Mouse (Mus musculus): ENCODE results near the gene Ttc24.

Gene Ttc24

DNA sequence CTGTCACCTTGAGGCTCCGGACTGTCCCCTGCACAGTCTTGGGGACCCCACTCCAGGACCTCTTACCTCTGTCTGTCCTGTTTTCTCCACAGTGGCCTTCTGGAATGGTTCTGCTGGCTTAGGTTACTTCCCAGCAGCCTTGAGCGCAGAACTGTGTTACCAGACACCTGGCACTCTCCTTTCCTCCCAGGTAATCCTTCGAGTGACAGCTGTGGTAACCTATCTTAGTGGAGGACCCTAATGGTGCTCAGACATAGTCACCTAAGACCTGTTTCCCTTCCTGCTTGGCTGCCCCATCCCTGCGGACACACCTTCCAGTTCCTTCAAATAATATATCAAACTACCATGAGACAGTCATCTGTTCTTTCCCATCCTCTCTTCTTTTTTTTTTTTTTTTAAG is at the start of gene Ttc24:
Gene Ttc24 (minus strand): TSS at position 101 of the 400 bp plus-strand sequence.
- no peak for DNase-seq (ENCODE audit: low spot score)

DNA sequence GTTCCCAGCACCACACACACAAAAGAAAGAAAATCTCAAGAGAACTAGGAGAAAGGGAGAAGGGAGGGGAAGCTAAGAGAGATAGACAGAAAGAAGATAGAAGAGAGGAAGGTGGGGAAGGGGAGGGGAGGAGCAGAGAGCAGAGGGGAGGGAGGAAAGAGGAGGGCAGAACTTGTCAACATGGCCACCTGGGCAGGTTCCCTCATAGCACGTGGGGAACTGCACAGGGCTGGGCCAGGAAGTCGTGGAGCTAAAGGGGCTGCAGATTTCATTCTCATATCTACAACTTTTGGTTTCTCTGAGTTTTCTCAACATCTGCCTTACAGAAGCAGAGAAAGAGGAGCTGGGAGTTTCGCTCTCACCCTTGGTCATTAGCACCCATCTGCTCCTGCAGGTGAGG is 49.5 kb upstream of the Ttc24 start:
- DNase-seq (ENCODE audit: low spot score), result no peak

DNA sequence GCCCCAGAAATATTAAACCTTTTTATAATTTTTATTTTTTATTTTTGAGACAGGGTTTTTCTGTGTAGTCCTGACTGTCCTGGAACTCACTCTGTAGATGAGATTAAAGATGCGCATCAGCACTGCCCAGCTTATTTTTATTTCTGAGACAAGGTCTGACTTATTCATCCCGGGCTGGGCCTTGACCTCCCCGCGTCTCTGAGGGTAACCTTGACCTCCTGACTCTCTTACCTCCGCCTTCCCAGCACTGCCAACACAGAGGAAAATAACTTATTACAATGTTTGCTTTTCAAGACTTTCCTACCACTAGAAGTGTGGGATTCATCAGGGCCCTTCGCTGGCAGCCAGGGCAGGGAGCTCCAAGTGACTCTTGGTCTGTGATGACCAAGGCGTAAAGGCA is 48.1 kb upstream of the Ttc24 start:
- DNase-seq (ENCODE audit: low spot score), result no peak

DNA sequence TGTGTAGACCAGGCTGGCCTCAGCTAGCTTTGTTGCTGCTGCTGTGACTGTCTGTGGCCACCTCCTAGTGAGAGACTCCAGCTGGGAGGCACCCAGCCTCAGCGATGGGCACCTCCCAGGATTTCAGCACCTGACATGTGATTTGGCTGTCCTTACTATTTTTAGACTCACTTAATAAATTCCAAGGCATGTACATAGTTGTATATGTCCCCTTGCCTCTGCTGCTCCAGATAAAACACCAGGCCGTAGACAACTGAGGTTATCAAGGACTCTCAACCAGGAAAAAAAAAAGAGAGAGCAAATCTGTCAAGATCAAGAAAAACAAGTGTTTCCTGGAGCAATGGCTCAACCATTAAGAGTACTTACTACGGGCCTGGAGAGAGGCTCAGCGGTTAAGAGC is 47.1 kb upstream of the Ttc24 start:
- DNase-seq (ENCODE audit: low spot score), result no peak

DNA sequence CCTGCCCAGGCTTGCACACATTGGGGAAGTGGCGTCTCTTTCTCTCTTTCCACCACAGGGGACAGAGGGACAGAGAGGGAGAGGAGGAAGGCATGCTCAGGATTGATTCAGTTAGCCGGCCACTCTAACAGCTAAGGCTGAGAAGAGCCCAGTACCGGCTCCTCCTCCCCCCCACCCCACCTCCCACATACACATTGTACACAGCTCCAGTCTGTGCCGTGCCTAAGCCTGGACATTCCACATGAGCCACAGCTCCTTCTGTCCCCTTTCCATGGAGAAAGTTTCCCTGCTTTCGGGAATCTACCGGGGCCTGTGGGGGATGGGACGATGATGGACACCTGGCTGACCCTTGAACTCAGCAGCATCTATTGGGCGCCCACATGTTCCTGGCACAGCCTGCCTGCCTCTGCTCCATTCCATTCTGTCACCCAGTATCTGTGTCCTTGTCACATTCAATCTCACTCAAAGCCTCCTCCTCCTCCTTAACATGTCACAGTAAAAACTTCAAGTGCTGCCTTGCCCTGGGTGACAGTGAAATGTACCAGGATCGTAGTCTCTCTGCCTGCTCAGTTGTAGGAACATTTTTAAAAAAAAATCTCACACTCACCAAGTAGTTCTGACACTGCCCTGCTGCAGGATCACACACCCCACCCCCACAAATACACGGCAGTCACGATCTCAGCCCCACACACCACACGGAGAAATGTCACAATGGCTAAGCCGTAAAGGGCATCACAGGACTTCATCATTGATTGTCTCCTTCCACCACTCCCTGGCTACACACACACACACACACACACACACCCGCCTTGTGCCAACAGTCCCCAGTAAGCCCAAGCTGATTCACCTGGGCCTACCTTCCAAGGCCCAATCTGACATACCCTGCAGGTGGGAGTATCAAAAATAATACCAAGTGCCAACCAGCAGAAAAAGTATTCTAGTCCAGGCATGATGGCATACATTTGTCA is 43.3 kb upstream of the Ttc24 start:
- DNase-seq (ENCODE audit: low spot score), result no peak

DNA sequence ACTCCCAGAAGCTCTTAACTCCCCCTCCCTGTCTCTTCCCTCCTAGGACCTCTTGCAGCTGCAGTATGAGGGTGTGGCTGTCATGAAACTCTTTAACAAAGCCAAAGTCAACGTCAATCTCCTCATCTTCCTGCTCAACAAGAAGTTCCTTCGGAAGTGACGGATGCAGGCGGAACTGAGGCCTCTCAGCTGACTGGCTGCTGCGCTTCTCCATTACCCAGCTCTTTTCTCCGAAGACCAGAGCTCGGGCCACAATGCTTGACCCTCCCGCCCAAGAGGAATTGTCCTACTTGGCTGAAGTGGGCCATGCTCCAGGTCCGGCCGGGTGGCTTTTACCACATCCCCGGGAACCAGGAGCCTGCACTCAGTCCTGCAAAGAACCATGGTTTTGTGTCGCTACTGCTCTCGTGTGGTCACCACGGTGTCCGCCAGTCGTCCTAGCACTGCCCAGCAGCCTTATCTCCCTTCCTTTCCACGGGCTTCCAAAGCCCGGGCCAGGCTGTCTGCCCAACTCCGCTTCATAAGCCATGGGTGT is 42.1 kb upstream of the Ttc24 start:
- DNase-seq (ENCODE audit: low spot score), result no peak

DNA sequence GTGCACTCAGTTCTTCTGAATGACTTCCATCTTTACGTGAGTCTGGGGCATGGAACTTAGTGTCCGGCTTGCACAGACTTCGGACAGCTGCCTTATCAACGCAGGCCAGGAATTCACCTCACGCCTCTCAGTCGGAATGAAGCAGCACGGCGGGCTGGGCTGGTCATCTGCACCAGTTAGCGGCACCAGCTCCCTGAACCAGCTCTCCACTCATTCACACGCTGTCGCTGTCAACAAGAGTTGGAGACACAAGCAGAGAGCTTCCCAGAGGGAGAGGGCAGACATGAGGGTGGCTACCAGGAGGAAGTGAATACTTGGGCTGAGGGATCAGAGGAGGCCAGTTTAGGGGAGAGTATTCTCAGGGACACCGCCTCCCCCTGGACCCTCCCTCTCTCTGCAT is 36.3 kb upstream of the Ttc24 start:
- no peak for DNase-seq (ENCODE audit: low spot score)

DNA sequence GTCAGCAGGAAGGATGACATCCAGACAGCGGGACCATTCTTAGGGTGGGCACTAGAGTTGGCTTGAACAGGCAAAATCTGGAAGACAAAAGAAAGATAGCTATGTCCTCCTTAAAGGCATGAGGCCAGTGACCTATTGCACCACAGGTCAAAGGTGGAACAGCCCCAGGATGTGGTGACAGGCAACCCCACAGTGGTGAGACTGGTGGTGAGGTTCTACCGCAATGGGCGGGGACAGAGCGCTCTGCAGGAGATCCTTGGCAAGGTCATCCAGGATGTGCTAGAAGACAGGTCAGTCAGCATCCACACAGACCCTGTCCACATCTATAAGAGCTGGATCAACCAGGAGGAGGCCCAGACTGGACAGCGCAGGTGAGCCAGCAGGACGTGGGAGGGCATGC is 31.0 kb upstream of the Ttc24 start:
- DNase-seq (ENCODE audit: low spot score), result no peak

DNA sequence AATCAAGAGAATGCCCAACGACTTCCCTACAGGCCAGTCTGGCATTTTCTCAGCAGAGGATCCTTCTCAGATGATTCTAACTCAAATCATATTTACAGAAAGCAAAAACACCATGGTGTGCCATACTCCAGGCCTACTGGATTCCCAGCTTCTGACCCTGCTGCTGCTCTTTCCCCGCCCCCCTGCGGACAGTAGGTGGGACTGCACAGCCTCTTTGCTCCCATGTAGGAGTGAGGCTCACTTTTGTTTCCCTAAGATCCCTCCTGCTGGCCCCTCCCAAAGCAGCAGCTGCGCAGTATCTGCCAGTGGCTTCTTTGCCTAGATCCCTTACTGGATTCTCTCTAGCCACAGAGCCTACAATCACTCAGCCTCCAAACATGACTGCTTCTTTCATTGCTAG is 28.0 kb upstream of the Ttc24 start:
- no peak for DNase-seq (ENCODE audit: low spot score)

DNA sequence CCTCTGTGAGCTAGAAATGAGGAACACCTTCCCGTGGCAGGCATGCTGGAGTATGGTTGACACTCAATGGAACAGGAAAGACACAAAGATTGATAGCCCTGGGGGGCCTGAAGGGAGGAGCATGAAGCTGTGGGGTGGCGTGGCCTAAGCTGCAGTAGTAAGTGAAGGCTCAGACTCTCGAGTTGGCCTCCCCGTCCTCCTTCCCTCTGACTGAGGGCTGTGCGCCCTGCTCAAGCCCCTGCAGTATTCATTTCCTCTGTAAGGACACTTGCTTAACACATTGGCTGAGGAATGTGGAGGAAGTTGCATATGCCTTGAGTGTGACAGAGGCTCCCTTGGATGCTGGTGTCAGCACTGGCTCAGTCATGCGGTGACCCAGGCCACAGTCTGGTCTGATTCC is 24.5 kb upstream of the Ttc24 start:
- DNase-seq (ENCODE audit: low spot score), result peak; percentile 40

DNA sequence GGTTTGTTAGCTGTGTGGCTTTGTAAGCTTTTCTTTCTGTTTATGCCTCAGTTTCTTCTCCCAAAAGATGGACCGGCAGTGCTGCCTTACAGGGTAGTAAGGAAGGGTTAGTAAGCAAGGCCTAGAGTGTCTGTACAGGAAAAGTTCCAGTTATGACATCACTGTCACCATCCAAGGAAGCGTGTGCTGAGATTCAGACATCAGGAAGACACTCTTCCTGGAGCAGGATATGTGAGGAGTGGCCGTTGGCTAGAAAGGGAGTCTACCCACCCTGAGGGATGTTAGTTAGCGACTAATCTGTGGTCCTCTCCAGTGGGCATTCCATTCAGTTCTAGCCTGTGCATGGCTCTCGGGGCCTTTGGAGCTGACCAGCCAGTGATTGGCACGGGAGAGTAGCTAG is 24.1 kb upstream of the Ttc24 start:
- no peak for DNase-seq (ENCODE audit: low spot score)

DNA sequence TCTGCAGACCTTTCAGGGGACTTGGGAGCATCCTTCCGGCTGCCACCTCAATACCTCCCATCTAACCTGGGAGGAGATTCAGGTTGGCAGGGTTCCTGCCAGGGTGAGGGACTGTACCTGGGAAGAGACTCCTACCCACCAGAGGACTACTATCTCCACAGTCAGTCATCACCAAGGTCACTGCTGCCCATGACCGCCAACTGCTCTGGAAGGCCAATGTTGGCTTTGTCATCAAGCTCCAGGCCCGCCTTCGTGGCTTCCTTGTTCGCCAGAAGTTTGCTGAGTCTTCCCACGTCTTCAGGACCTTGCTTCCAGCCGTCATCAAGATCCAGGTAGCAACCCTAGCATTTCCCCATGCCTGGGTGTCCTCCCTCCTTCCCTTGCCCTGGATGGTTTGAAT is 23.6 kb upstream of the Ttc24 start:
- no peak for DNase-seq (ENCODE audit: low spot score)

DNA sequence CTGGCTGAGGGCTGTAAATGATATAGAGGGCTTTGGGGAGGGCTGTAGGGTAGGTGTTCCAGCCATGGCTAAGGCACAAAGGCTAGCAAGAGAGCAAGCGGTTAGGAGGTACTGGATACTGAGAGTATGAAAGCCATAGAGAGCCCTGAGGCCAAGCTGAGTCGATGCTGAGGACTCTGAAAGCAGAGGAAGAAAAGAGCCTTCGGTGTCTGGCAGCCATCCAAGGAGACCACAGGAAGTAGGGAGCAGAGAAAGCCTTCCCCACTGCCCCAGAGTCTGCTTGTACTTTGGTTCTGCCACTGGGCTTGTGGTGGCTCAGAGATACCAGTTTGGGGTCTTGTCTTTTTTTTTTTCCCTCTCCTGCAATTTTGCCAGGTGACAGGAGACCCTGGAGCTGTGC is 22.1 kb upstream of the Ttc24 start:
- peak; percentile 32 for DNase-seq (ENCODE audit: low spot score)

DNA sequence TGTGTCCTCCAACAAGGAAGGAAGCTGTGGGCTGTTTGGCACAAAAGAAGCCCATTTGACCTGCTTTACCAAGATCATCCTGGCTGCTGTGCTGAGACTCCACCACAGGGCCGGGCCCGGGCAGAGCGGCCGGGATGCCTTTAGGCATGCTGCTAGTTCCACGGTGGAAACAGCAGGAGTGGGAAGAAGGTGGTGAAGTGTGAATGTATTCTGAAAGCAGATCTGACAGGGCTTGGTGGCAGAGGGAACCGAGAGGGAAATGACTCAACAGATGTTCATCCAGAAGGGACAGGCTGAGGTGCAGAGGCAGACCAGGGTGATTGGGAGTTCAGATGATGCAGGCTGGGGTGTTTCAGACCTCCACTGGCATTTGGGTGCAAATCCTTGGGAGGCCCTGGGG is 19.6 kb upstream of the Ttc24 start:
- DNase-seq (ENCODE audit: low spot score), result no peak

DNA sequence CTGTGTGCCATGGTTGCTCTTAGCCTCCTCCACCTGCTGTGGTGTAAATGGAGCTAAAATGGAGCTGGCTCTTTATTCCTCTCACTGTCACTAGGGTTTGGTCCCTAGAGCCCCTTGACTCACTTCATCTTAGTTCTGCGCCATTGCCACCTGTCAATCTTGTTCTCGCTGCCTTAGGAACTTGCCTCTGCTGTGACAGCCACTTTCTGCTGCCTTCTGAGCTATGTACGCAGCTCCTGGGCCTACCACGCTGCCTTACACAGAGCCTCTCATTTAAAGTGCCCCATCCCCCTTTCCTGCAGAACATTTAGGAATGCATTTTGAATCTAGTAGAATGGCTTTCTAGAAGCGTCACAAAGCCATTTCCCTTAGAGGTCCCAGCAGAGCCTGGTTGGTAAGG is 16.0 kb upstream of the Ttc24 start:
- no peak for DNase-seq (ENCODE audit: low spot score)

DNA sequence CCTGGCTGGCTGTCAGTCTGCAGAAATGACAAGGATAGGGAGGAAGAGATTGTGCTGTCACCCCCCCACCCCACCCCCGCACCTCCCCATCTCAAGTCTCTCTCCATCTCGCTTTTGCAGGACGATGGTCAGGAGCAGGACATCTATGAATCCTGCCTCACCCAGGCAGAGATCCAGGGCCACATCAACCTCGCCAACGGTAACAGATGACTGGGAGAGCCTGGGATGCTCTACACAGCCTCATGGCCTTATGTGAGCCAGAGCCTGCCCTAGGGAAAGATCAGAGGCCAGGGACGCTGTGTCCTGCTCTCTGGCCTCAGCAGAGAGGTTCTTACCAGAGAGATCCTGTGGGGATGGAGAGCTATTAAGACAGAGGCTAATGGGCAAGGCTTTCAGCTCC is 12.5 kb upstream of the Ttc24 start:
- no peak for DNase-seq (ENCODE audit: low spot score)

DNA sequence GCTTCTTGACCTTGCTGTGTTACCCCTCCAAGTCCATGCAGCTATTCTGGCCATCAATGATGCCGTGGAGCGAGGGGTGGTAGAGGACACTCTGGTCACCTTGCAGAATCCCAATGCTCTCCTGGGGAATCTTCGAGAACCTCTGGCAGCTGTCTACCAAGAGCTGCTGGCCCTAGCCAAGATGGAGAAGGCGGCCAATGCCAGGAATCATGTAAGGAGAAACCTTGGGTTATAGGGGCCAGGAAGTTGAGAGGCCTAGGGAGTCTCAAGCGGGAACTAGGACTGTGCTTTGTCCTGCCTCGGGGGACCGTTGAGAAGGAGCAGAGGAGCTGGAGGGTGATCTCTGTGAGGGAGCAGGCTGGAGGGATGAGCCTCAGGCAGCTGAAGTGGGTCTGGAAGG is 12.0 kb upstream of the Ttc24 start:
- no peak for DNase-seq (ENCODE audit: low spot score)

DNA sequence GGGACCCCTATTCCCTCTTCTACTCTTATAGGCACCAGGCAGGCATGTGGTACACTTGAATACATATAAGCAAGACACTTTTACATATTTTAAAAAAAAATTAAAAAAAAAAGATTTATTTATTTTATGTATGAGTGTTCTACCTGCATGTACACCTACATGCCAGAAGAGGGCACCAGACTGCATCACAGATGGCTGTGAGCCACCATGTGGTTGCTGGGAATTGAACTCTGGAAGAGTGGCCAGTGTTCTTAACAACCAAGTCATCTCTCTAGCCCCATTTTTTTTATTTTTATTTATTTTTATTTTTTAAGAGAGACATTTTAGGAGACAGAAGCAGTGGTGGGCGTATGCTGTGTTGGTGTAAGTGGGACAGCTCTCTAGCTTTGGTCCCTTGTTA is 9.6 kb upstream of the Ttc24 start:
- no peak for DNase-seq (ENCODE audit: low spot score)

DNA sequence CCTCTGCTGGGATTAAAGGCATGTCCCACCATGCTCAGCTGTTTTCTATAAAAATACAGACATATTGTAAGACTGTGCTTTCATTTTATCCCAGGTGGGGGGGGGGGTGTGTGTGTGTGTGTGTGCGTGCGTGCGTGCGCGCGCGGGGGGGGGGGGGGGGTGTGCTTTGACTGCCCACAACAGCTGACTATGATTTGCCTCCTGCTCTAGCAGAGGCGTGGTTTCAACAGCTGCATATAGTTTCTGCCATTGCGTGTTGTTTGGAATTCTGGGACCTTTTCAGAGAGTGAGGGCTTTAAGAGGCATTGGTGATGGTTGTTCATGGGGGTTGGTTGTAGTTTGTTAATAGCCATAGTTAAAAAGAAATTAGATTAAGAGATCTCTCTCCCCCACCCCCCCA is 7.4 kb upstream of the Ttc24 start:
- DNase-seq (ENCODE audit: low spot score), result no peak

DNA sequence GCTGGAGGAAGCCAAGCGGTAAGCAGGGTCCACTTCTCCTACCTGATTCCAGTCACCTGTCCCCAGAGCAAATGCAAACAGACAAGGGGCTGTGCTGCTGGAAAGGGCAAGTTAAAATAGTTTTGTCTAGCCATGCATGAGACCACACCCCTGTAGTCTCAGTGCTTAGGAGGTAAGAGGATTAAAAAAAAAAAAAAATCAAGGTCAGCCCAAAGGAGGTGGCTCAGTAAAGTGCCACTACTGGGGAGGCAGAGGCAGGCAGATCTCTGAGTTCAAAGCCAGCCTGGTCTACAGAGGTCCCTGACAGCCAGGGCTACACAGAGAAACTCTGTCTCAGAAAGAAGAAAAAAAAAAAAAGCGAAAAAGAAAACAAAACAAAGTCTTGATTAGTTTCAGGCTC is 5.9 kb upstream of the Ttc24 start:
- DNase-seq (ENCODE audit: low spot score), result no peak

DNA sequence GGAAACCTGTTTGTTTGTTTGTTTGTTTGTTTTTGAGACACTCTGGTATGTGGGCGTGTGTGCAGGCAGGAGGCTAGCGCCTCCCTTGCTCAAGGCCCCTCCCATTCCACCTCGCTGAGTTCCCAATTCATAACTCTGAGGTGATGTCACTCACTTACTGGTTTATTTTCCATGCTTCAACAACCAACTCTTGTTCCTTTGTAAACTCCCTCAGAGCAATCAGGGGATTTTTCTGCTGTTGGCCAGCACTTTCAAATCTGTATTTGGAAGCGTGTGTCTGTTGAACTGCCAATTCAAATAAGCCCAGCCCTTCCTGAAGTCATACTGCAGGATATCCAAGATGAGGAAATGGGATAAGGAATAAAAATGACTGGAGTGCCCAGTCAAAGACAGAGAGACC is 4.6 kb upstream of the Ttc24 start:
- DNase-seq (ENCODE audit: low spot score), result no peak

DNA sequence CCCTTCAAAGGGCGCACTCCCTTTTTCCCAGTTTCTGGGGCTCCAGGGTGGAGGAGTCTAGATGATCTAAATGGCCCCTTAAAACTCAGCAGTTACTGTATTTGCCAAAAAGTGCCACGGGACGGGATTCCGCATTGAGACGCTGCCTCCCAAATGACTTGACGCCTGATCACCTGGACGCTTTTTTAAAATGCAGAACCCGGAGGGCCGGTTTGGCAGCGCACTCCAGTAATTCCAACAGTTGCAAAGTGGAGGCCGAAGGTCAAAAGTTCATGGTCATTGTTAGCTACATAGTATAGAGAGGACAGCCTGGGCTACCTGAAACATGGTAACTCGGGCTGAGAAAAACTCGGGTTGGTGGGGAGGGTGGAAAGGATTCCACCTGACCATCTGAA is 4.1 kb upstream of the Ttc24 start:
- no peak for DNase-seq (ENCODE audit: low spot score)

DNA sequence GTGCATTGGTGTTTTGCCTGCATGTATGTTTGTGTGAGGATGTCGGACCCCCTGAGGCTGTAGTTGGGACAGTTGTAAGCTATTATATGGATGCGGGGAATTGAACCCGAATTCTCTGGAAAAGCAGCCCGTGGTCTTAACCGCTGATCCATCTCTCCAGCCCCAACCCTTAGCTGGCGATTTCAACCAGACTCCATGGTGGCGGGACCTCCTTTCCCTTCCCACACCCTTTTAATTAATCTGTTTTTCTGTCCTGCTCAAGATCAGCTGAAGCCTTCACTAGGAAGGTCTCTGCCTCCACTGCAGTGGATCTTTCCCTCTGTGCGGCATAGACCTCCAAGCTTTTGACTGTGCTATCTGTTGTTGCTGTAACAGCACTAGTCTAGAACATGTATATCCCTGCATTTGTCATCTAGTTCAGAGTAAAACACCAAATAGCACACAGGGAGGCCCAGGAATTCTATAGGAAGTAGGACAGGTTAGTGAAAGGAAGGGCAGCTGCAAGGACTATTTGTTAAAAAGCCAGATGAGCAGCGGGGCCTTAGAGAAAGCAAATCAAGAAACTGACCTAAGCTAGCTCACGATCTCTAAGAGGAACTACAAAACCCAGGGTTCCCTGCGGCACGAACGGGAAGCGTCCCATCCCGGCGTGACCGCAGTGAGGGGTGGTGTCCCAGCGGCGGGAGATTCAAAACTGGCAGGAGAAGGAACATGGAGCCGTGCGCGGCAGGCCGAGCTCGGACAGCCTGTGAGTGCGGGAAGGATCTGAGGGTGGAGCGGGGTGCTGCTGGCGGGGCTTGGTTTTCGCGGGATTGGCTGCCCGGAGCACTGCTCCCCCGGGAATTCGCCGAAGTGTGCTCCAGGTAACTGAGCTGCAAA is 3.5 kb upstream of the Ttc24 start, which contains the start of gene Iqgap3:
Gene Iqgap3 (plus strand): TSS at position 627 of the 879 bp plus-strand sequence.
- DNase-seq (ENCODE audit: low spot score), result peak; percentile 88

Data from layer of hippocampus, adult 11-12 months (tissue).